Mouse (Mus musculus): ENCODE data around the gene Ccl21b. TPM values are rescaled to one million over a fixed set of nuclear protein-coding genes. Genes with fewer than 3 reads are reported as not detected.
"Not testable (repeated sequence)": the region's sequence is repeated elsewhere in the genome, so short reads cannot be mapped to it uniquely, and the experiment has no call there.

The Ccl21b gene
- not detected in 2 replicates for total RNA-seq (2012; rRNA removed)

GRCm38 (mm10) chr4:42255467-42255866 is at the start of gene Ccl21b:
Gene Ccl21b (plus strand): TSS chr4:42255767.
- H3K9ac ChIP-seq (ENCODE audit: insufficient read depth, low read depth, low read length, poor library complexity, severe bottlenecking); in situ Hi-C loops (cut with MboI; ENCODE audit: low sequenced_read_pairs in 2 of 2, unreplicated experiment in 2 of 2); H3K4me1 ChIP-seq (ENCODE audit: control insufficient read depth in 2 of 2, insufficient read depth in 2 of 2, low read length in 2 of 2, poor library complexity in 1 of 2); H3K36me3 ChIP-seq (ENCODE audit: control insufficient read depth, insufficient read depth, low read length, poor library complexity, severe bottlenecking); H3K4me3 ChIP-seq (ENCODE audit: insufficient read depth in 1 of 2, low read depth in 1 of 2, low read length in 2 of 2, poor library complexity in 1 of 2, severe bottlenecking in 1 of 2); H3K27ac ChIP-seq (ENCODE audit: insufficient read depth, low read depth, low read length, poor library complexity, severe bottlenecking); DNase-seq (ENCODE audit: low read depth, low spot score); H3K9me3 ChIP-seq (ENCODE audit: control insufficient read depth, insufficient read depth, low read depth, low read length): not testable (repeated sequence)

DNA sequence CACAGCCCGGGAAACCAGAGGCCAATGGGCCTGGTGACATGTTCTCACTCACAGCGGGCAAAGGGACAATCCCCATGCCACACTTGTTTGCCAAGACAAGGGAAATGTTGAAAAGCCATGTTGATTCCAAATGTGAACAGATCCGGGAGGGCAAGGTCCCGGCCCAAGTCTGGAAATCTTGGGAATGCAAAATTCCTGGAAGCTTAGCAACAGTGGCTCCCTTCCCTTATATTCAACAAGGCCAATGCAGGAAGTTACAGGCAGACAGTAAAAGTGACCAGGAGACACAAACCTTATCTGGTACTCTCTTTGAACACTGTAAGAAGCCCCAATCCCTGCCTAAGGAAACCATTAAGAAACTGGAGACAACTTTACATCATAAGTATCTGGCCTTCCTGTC is 15.2 kb upstream of the Ccl21b start, which contains the start of gene Gm10600:
Gene Gm10600, plus strand, starts transcription at position 301 of the 400 bp plus-strand sequence.
- H3K4me3 ChIP-seq (ENCODE audit: insufficient read depth in 1 of 2, low read depth in 1 of 2, low read length in 2 of 2, poor library complexity in 1 of 2, severe bottlenecking in 1 of 2); in situ Hi-C loops (cut with MboI; ENCODE audit: low sequenced_read_pairs in 2 of 2, unreplicated experiment in 2 of 2); H3K4me1 ChIP-seq (ENCODE audit: control insufficient read depth in 2 of 2, insufficient read depth in 2 of 2, low read length in 2 of 2, poor library complexity in 1 of 2): not testable (repeated sequence)

DNA sequence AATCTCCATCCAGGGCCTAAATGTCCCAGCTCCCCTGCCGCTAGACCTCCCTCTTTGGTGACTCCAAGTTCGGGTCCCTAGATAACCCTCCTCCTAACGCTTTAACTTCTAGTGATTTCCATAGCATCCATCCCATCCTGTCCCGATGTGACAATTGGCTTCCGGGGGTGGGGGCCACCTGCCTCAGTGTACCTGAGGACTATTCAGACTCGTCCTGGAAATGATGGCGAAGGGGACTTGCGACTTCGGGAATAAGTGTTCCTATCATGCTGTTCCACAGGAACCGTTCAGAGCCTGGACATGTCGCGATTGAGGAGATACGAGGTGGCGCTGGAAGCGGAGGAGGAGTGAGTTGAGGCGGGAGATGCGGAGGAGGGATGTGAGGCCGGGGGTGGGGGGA is 38.4 kb downstream of the Ccl21b start, which contains the start of gene Gm21953:
Gene Gm21953, plus strand, starts transcription at position 301 of the 400 bp plus-strand sequence.
- H3K9ac ChIP-seq (ENCODE audit: insufficient read depth, low read depth, low read length, poor library complexity, severe bottlenecking); H3K4me3 ChIP-seq (ENCODE audit: insufficient read depth in 1 of 2, low read depth in 1 of 2, low read length in 2 of 2, poor library complexity in 1 of 2, severe bottlenecking in 1 of 2); DNase-seq (ENCODE audit: low read depth, low spot score); in situ Hi-C loops (cut with MboI; ENCODE audit: low sequenced_read_pairs in 2 of 2, unreplicated experiment in 2 of 2); H3K9me3 ChIP-seq (ENCODE audit: control insufficient read depth, insufficient read depth, low read depth, low read length); H3K4me1 ChIP-seq (ENCODE audit: control insufficient read depth in 2 of 2, insufficient read depth in 2 of 2, low read length in 2 of 2, poor library complexity in 1 of 2); H3K27ac ChIP-seq (ENCODE audit: insufficient read depth, low read depth, low read length, poor library complexity, severe bottlenecking); H3K36me3 ChIP-seq (ENCODE audit: control insufficient read depth, insufficient read depth, low read length, poor library complexity, severe bottlenecking): not testable (repeated sequence)

More for the DNA sequence above, 15.2 kb upstream of the Ccl21b start, which contains the start of gene Gm10600:
- not testable (repeated sequence) for H3K9me3 ChIP-seq (ENCODE audit: control insufficient read depth, insufficient read depth, low read depth, low read length); DNase-seq (ENCODE audit: low read depth, low spot score); H3K36me3 ChIP-seq (ENCODE audit: control insufficient read depth, insufficient read depth, low read length, poor library complexity, severe bottlenecking); H3K27ac ChIP-seq (ENCODE audit: insufficient read depth, low read depth, low read length, poor library complexity, severe bottlenecking); H3K9ac ChIP-seq (ENCODE audit: insufficient read depth, low read depth, low read length, poor library complexity, severe bottlenecking)

Other genes with a start within 250 kb of the Ccl21b start
- gene Gm21093, start 221.0 kb upstream of the Ccl21b start, total RNA-seq (2012; rRNA removed) = not detected in 2 replicates
- not detected in 2 replicates for gene Gm3893, start 164.6 kb upstream of the Ccl21b start, total RNA-seq (2012; rRNA removed)
- gene Gm13304, start 140.9 kb upstream of the Ccl21b start, total RNA-seq (2012; rRNA removed) = not detected in 2 replicates
- gene Gm13306, start 102.3 kb upstream of the Ccl21b start, total RNA-seq (2012; rRNA removed) = not detected in 2 replicates
- gene Gm13305, start 87.2 kb upstream of the Ccl21b start, total RNA-seq (2012; rRNA removed) = not detected in 2 replicates
- not detected in 2 replicates for gene Gm10600, start 15.1 kb upstream of the Ccl21b start, total RNA-seq (2012; rRNA removed)
- gene Gm21953, start 38.5 kb downstream of the Ccl21b start, total RNA-seq (2012; rRNA removed) = not detected in 2 replicates
- not detected in 2 replicates for gene Fam205a3, start 62.6 kb downstream of the Ccl21b start, total RNA-seq (2012; rRNA removed)
- gene Gm21586, start 183.6 kb downstream of the Ccl21b start, total RNA-seq (2012; rRNA removed) = not detected in 2 replicates
- gene Gm2163, start 211.0 kb downstream of the Ccl21b start, total RNA-seq (2012; rRNA removed) = not detected in 2 replicates